Mouse (Mus musculus): Measurements from ENCODE around the gene Hoxd12. TPM values are rescaled to one million over a fixed set of nuclear protein-coding genes. Genes with fewer than 3 reads are reported as not detected.

Gene Hoxd12
- total and polyA plus RNA-seq, 3 experiments: not detected

- Histone ChIP-seq H3K79me2 (ENCODE audit: control insufficient read depth, insufficient read depth, low read length, poor library complexity) (no peaks in the 10 kb centered on the region), H3K4me3 (ENCODE audit: control insufficient read depth in 1 of 2, insufficient read depth in 1 of 2, low read depth in 2 of 2, low read length in 2 of 2) (no peak within 1 kb of the TSS), H3K27me3 (ENCODE audit: control insufficient read depth in 1 of 2, insufficient read depth in 2 of 2, low read length in 2 of 2) (peaks cover 2 to 3% of the 10 kb centered on the region in 2 experiments; a peak in 3 of 4 replicates)
Observed at GRCm38 (mm10) chr2:74678891-74679595, 4.2 kb downstream of the Hoxd12 start, which contains the start of gene Hoxd11. Hoxd11 (plus strand) TSS chr2:74679557.

GRCm38 (mm10) chr2:74679596-74679971 is 4.8 kb downstream of the Hoxd12 start:
- Histone ChIP-seq H3K4me1 (ENCODE audit: control insufficient read depth in 1 of 2, insufficient read depth in 2 of 2, low read length in 2 of 2) (no peaks in the 10 kb centered on the region), H3K4me3 (ENCODE audit: control insufficient read depth in 1 of 2, insufficient read depth in 1 of 2, low read depth in 2 of 2, low read length in 2 of 2) (no peak overlapping the region), H3K79me2 (ENCODE audit: control insufficient read depth, insufficient read depth, low read length, poor library complexity) (no peaks in the 10 kb centered on the region), H3K36me3 (ENCODE audit: control insufficient read depth in 1 of 2, insufficient read depth in 2 of 2, low read length in 2 of 2) (no peaks in the 10 kb centered on the region), H3K27ac (ENCODE audit: control insufficient read depth, low read depth, low read length) (no peak overlapping the region), H3K9me3 (replicated peaks; ENCODE audit: insufficient read depth, low read length) (no peaks in the 10 kb centered on the region), H3K9ac (ENCODE audit: control insufficient read depth, low read depth, low read length, poor library complexity, severe bottlenecking) (no peak overlapping the region), H3K27me3 (ENCODE audit: control insufficient read depth in 1 of 2, insufficient read depth in 2 of 2, low read length in 2 of 2) (peaks cover 2 to 5% of the 10 kb centered on the region in 2 experiments; a peak in 3 of 4 replicates)
- TF ChIP-seq USF2 (IDR thresholded peaks at IDR 0.05; ENCODE audit: borderline replicate concordance in 1 of 2, insufficient read depth in 1 of 2, low read depth in 1 of 2, low read length in 2 of 2) (no peak), ELF1 (IDR thresholded peaks at IDR 0.05; ENCODE audit: low read depth, low read length) (no peak)
- DNase-seq (ENCODE audit: low read depth, low spot score): no peak

More at GRCm38 (mm10) chr2:74678891-74679595, 4.2 kb downstream of the Hoxd12 start, which contains the start of gene Hoxd11:
- DNase-seq (ENCODE audit: low read depth, low spot score): no peak
- Histone ChIP-seq H3K36me3 (ENCODE audit: control insufficient read depth in 1 of 2, insufficient read depth in 2 of 2, low read length in 2 of 2) (no peaks in the 10 kb centered on the region), H3K4me1 (ENCODE audit: control insufficient read depth in 1 of 2, insufficient read depth in 2 of 2, low read length in 2 of 2) (no peaks in the 10 kb centered on the region), H3K27ac (ENCODE audit: control insufficient read depth, low read depth, low read length) (no peak within 1 kb of the TSS), H3K9me3 (replicated peaks; ENCODE audit: insufficient read depth, low read length) (no peaks in the 10 kb centered on the region), H3K9ac (ENCODE audit: control insufficient read depth, low read depth, low read length, poor library complexity, severe bottlenecking) (no peak within 1 kb of the TSS)
- TF ChIP-seq E2F4 (IDR thresholded peaks at IDR 0.05; ENCODE audit: borderline replicate concordance, low read depth, low read length): no peak
- no peak for TF ChIP-seq ZC3H11A (IDR thresholded peaks at IDR 0.05; ENCODE audit: low read depth, low read length)
- TF ChIP-seq RAD21 (IDR thresholded peaks at IDR 0.05; ENCODE audit: low read depth, low read length): no peak
- no peak for TF ChIP-seq MAZ (IDR thresholded peaks at IDR 0.05; ENCODE audit: low read depth, low read length)
- TF ChIP-seq GATA1 (IDR thresholded peaks at IDR 0.05; ENCODE audit: low read depth, low read length): no peak
- TF ChIP-seq MYB (IDR thresholded peaks at IDR 0.05; ENCODE audit: low read depth, low read length): no peak
- no peak for TF ChIP-seq CTCF (IDR thresholded peaks at IDR 0.05 in 2 of 3, conservative IDR thresholded peaks at IDR 0.05 in 1 of 3; ENCODE audit: control insufficient read depth in 1 of 3, insufficient read depth in 1 of 3, low read depth in 2 of 3, low read length in 3 of 3, poor library complexity in 1 of 3, severe bottlenecking in 1 of 3)
- TF ChIP-seq CHD1 (IDR thresholded peaks at IDR 0.05; ENCODE audit: low read depth, low read length): no peak
- TF ChIP-seq POLR2AphosphoS5 (IDR thresholded peaks at IDR 0.05; ENCODE audit: borderline replicate concordance, low read depth, low read length): no peak
- TF ChIP-seq HCFC1 (IDR thresholded peaks at IDR 0.05; ENCODE audit: low read depth, low read length): no peak
- TF ChIP-seq MYC (IDR thresholded peaks at IDR 0.05; ENCODE audit: low read depth, low read length): no peak
- TF ChIP-seq MEF2A (IDR thresholded peaks at IDR 0.05; ENCODE audit: extremely low read depth, insufficient replicate concordance, low read depth, low read length, poor library complexity, severe bottlenecking): no peak
- no peak for TF ChIP-seq MAX (IDR thresholded peaks at IDR 0.05; ENCODE audit: low read length)
- no peak for TF ChIP-seq POLR2A (IDR thresholded peaks at IDR 0.05; ENCODE audit: control insufficient read depth in 1 of 2, insufficient read depth in 1 of 2, low read depth in 1 of 2, low read length in 2 of 2, poor library complexity in 1 of 2)
- TF ChIP-seq RCOR1 (IDR thresholded peaks at IDR 0.05; ENCODE audit: low read depth, low read length): no peak
- no peak for TF ChIP-seq ZMIZ1 (IDR thresholded peaks at IDR 0.05; ENCODE audit: low read depth, low read length)
- TF ChIP-seq ELF1 (IDR thresholded peaks at IDR 0.05; ENCODE audit: low read depth, low read length): no peak
- TF ChIP-seq ETS1 (IDR thresholded peaks at IDR 0.05; ENCODE audit: low read depth, low read length): no peak
